Mouse (Mus musculus) brain, embryonic 14.5 days (tissue): ENCODE data around the gene Shank3. TPM values are rescaled to one million over a fixed set of nuclear protein-coding genes. Genes with fewer than 3 reads are reported as not detected.

Source experiments
- DNase-seq: peaks from one replicate; pipeline ENCODE4 v3.0.0-alpha.2; 2011; ENCODE audit warnings: low read depth
- CTCF ChIP-seq: fragments of 200-500 bp; IDR thresholded peaks from 2 replicates; pipeline ENCODE4 v1.5.1; 2012; ENCODE audit warnings: inconsistent platforms, mild to moderate bottlenecking, moderate library complexity, borderline replicate concordance; ENCODE audit not compliant: insufficient read depth, insufficient read length; ENCODE audit errors: extremely low read depth
- POLR2A ChIP-seq: fragments of 200-500 bp; IDR thresholded peaks from 2 replicates; pipeline ENCODE4 v1.6.1; 2012; ENCODE audit warnings: mild to moderate bottlenecking, inconsistent platforms, borderline replicate concordance; ENCODE audit not compliant: poor library complexity, insufficient read depth, insufficient read length, severe bottlenecking; ENCODE audit errors: extremely low read depth
- polyA plus RNA-seq: library from polyadenylated mRNA; depleted of rRNA; stranded (reverse); fragments of >200 nt; gene quantifications from 2 replicates; pipeline ENCODE4 v1.2.3, GENCODE M21; 2012

The Shank3 gene
- polyA plus RNA-seq, 1 experiment: 41.5 TPM

GRCm38 (mm10) chr15:89525896-89526295 is 26.5 kb downstream of the Shank3 start:
- DNase-seq: no peak
- no peak for TF ChIP-seq POLR2A
- no peak for TF ChIP-seq CTCF

GRCm38 (mm10) chr15:89526776-89527325 is 27.4 kb downstream of the Shank3 start:
- DNase-seq: no peak
- TF ChIP-seq POLR2A (no peak), CTCF (no peak)

GRCm38 (mm10) chr15:89527466-89527865 is 28.0 kb downstream of the Shank3 start:
- no peak for DNase-seq
- TF ChIP-seq CTCF: no peak
- TF ChIP-seq POLR2A: no peak

DNA sequence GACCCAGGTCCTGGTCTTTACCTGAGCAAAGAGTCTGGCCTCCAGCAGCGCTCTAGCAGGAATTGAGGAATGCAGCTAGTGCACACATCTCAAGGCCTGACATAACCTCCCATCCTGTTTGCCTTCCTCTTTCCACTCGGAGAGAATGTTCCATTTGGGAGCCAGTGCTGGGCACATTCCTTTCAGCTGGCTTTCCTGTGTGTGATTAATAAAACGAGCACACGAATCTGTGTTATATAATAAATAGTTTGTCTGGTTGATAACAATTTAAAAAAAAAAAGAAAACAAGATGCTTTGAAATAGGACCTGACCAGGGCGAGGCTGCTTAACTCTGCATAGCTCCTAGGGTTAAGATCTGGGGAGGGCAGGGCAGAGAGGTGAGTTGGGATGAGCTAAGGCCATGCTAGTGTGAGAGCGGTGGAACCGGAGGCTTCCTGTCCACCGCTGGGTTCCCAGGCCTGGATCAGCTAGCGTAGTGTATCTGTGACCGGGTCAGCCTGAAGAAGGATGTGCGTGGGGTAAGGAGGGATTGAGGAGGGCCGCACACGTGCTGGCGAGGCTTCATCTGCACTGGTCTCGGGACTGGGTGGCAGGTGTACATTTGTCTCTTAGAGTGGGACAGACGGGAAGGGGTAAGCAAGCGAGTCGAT is 28.9 kb downstream of the Shank3 start:
- DNase-seq: no peak

DNA sequence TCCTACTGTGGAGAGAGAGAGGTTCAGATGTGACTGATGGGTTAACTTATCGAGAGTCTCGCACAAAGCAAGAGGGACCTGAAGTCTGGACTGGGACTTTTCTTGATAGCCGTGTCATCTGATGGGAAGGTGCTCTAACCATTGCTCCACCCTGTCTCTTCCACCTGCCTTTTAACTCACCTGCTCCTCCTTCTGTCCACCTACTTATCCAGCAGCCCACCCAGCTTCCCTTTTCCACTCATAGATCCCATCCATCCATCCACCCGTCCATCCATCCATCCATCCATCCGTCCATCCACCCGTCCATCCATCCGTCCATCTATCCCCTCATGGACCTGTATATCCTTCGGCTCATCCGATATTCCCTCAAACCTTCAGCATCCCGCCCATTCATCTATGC is 29.5 kb downstream of the Shank3 start:
- TF ChIP-seq POLR2A: no peak
- TF ChIP-seq CTCF: no peak
- no peak for DNase-seq

More for the DNA sequence above, 28.9 kb downstream of the Shank3 start:
- no peak for TF ChIP-seq CTCF
- TF ChIP-seq POLR2A: no peak

GRCm38 (mm10) chr15:89530336-89530735 is 30.9 kb downstream of the Shank3 start:
- TF ChIP-seq CTCF: peak; percentile 94
- no peak for TF ChIP-seq POLR2A
- peak; percentile 72 for DNase-seq

DNA sequence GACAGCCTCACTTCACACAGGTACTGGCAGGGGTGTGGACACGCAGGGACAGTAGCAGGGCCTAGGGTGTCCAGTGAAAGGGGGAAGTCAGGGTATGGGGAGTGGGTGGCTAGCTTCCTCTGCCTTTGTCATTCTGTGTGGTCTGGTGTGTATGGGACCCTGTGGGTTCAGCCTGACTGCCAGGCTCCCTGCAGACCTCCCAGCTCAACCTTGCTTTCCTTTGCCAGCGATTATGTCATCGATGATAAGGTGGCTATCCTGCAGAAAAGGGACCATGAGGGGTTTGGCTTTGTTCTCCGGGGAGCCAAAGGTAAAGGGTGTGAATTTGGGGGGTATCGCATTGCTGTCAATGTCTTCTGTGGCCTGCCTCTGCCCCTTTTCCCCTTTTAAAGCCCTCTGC is 32.0 kb downstream of the Shank3 start:
- TF ChIP-seq POLR2A (no peak), CTCF (no peak)
- DNase-seq: no peak

DNA sequence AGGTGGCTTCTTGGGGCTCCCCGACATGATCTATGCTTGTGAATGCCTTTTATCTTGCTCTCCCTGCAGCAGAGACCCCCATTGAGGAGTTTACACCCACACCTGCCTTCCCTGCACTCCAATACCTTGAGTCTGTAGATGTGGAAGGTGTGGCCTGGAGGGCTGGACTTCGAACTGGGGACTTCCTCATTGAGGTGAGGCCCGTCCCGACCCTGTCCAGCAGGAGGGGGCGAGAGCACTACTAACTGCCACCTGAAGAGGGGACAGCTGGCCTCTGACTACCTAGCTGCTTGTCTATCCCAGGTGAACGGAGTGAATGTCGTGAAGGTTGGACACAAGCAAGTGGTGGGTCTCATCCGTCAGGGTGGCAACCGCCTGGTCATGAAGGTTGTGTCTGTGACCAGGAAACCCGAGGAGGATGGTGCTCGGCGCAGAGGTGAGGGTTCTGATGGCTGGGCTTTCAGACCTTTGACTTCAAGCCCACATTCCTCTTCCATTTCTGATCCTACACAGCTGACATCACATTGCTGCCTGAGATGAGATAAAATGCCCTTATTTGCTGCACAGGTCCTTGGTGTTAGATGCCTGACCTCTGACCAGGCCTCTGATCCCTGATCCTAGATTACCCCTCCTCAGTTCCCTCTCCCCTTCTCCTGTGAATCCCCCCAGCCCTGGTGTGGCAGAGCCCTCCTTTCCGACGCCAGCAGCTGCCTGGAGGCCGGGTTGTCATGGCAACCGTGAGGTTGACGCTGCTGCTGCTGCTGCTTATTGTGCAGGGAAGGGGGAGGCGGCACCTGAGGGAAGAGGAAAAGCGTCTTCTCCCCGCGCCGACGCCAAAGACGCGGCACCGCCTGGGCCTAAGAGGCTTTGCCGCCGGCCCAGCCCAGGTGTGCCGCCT is 32.9 kb downstream of the Shank3 start:
- DNase-seq: peak; percentile 97
- TF ChIP-seq CTCF: no peak
- TF ChIP-seq POLR2A: peak; percentile 19; the same call in 1 of the 2 replicates

- DNase-seq: no peak
- TF ChIP-seq CTCF (no peak), POLR2A (no peak)
These were observed 33.8 kb downstream of the Shank3 start for GRCm38 (mm10) chr15:89532924-89533842.

DNA sequence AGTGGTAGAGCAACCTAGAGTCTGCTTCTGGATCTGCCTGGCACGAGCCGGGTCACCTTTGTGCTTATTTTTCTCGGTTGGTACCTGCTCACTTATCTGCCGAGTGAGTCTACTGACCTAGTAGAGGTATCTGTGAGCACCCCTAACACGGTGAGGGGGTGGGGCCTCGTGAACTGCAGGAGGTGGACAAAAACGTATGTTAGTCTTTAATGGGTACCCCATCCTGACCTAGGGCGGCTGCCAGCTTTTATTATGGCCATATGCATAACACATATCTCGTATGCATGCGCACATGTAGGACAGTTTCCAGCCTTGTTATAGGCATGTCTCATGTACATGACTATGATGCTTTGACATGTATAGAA is 34.4 kb downstream of the Shank3 start:
- no peak for DNase-seq
- TF ChIP-seq POLR2A (no peak), CTCF (no peak)

GRCm38 (mm10) chr15:89544171-89544570 is 44.7 kb downstream of the Shank3 start:
- TF ChIP-seq CTCF (no peak), POLR2A (no peak)
- no peak for DNase-seq

DNA sequence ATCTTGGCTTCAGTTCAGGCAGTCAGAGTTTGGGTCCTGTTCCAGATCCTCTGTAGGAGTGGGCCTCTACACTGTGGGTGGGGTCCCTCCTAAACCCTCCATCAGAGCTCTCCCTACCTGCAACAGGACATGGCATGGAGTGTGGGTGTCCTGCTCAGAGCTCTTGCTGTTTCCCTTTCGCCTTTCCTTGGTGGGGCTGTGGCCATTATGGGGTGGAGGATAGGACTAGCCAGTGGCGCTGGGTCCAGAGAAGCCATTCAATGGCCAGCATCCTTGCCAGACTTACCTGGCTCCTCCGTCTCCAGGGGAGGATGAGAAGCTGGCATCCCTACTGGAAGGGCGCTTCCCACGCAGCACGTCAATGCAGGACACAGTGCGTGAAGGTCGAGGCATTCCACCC is 47.9 kb downstream of the Shank3 start:
- no peak for DNase-seq
- TF ChIP-seq CTCF: no peak
- no peak for TF ChIP-seq POLR2A
